Comparison of ENCODE assay signal across 8 mouse cellular contexts in the genomic region with DNA sequence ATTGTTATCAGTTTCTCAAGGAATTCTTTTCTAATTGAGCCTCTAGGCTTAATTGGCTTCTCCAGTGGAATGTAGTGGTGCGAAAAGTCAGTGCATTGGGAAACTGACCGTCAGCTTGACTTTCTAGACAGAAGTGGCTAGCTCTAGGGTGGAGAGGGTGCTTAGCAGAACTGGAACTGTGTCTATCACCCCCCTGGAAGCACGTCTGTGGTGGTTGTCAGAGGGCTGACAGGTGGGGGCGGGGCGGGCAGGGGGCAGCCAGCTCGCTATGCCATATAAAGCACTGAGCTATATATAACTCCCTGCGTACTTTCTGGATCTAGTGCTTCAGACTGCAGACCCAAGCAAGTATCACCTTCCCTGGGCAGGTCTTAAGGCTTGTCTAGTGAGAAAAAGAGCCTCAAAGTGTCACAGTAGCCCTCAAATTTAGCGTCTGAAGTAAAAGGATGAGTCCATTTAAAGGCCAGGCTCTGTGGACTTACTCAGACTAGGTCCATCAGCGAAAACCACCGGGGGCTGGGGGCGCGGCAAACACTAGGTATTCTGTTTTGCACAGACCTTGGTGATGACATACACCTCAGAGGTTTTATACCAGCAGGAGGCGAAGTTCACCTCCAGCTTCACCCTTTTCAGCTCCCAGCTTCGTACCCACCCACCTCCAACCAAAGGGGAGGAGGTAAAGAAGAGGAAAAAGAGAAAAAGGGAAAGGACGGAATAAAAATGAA. TPM values are rescaled to one million over a fixed set of nuclear protein-coding genes. Genes with fewer than 3 reads are reported as not detected.
DNase-seq lines count a peak whose midpoint lies in the region; ATAC-seq lines count a peak whose summit lies in the region.

No protein-coding gene starts in this region.

- H3K36me3 ChIP-seq in forebrain, embryonic 10.5 days (replicated peaks) = no peaks in the 10 kb centered on the region
- no peaks in the 10 kb centered on the region for H3K36me3 ChIP-seq in intestine, embryonic 16.5 days (ENCODE audit: control insufficient read depth, insufficient read depth, low read length)
- no peaks in the 10 kb centered on the region for H3K36me3 ChIP-seq in midbrain, embryonic 14.5 days (ENCODE audit: control insufficient read depth, insufficient read depth, low read length)

- peak overlapping the region; percentile 76 for H3K4me3 ChIP-seq in forebrain, embryonic 10.5 days
- H3K4me3 ChIP-seq in intestine, embryonic 16.5 days (ENCODE audit: low read length) = peak overlapping the region; percentile 90
- H3K4me3 ChIP-seq in midbrain, embryonic 14.5 days (replicated peaks; ENCODE audit: low read depth, low read length) = peak overlapping the region; percentile 44

- H3K9me3 ChIP-seq in forebrain, embryonic 10.5 days = no peaks in the 10 kb centered on the region
- no peaks in the 10 kb centered on the region for H3K9me3 ChIP-seq in intestine, embryonic 16.5 days (ENCODE audit: control insufficient read depth, low read length)
- H3K9me3 ChIP-seq in midbrain, embryonic 14.5 days (ENCODE audit: control insufficient read depth, low read length) = no peaks in the 10 kb centered on the region

- WGBS in forebrain, embryonic 10.5 days = 1% methylated on average over 15 of the region's 15 CpGs
- WGBS in intestine, embryonic 16.5 days = 7% methylated on average over 15 of the region's 15 CpGs
- WGBS in midbrain, embryonic 14.5 days = 8% methylated on average over 15 of the region's 15 CpGs

- peaks cover 54% of the 10 kb centered on the region for H3K27me3 ChIP-seq in forebrain, embryonic 10.5 days (ENCODE audit: poor library complexity, severe bottlenecking)
- no peaks in the 10 kb centered on the region for H3K27me3 ChIP-seq in intestine, embryonic 16.5 days (replicated peaks; ENCODE audit: control insufficient read depth, insufficient read depth, low read length)
- peaks cover 43% of the 10 kb centered on the region for H3K27me3 ChIP-seq in midbrain, embryonic 14.5 days (ENCODE audit: control insufficient read depth, insufficient read depth, low read length)

- no peak for ATAC-seq in intestine, embryonic 16.5 days
- ATAC-seq in midbrain, embryonic 14.5 days (ENCODE audit: low FRiP score, low TSS enrichment) = no peak

- peak overlapping the region; percentile 90 for H3K9ac ChIP-seq in intestine, embryonic 16.5 days (ENCODE audit: low read depth, low read length)
- peak overlapping the region; percentile 54; the same call in 1 of the 2 replicates for H3K9ac ChIP-seq in midbrain, embryonic 14.5 days (replicated peaks; ENCODE audit: low read length)

- peaks cover 84% of the 10 kb centered on the region for H3K4me1 ChIP-seq in forebrain, embryonic 10.5 days
- peaks cover 25% of the 10 kb centered on the region for H3K4me1 ChIP-seq in intestine, embryonic 16.5 days (ENCODE audit: control insufficient read depth, insufficient read depth, low read length)
- peaks cover 33% of the 10 kb centered on the region for H3K4me1 ChIP-seq in midbrain, embryonic 14.5 days (ENCODE audit: control insufficient read depth, insufficient read depth, low read length)

- peak overlapping the region; percentile 88 for H3K4me2 ChIP-seq in intestine, embryonic 16.5 days (ENCODE audit: low read depth, low read length)
- peak overlapping the region; percentile 92 for H3K4me2 ChIP-seq in midbrain, embryonic 14.5 days (ENCODE audit: low read length)

- peak; percentile 55 for DNase-seq in urinary bladder, postnatal 14 days (ENCODE audit: low spot score)
- no peak for DNase-seq in urinary bladder, postnatal 10 days (ENCODE audit: low spot score)
- DNase-seq in forebrain, embryonic 10.5 days (ENCODE audit: extremely low spot score, low spot score) = no peak
- DNase-seq in midbrain, embryonic 14.5 days = peak; percentile 50
- no peak for DNase-seq in right cerebral cortex, postnatal 14 days
- no peak for DNase-seq in adrenal gland, postnatal 14 days
- DNase-seq in gastrocnemius, postnatal 10 days = no peak

- peak overlapping the region; percentile 89 for H3K27ac ChIP-seq in forebrain, embryonic 10.5 days
- H3K27ac ChIP-seq in intestine, embryonic 16.5 days (ENCODE audit: low read length) = peak overlapping the region; percentile 95
- no peak overlapping the region for H3K27ac ChIP-seq in midbrain, embryonic 14.5 days (replicated peaks; ENCODE audit: low read depth, low read length)

RNA-seq across cellular contexts. Expression of gene Tpm1, which starts 2.2 kb away (rescaled TPM):
- polyA plus RNA-seq in forebrain, embryonic 10.5 days (2016; fragmentation: Nextera tagmentation; extraction: Ambion mirVana) = 334 and 342 TPM in 2 replicates
- 1,080 and 1,114 TPM in 2 replicates for polyA plus RNA-seq in intestine, embryonic 16.5 days (2015; fragmentation: Nextera tagmentation; extraction: Ambion mirVana)
- 96.7 and 124 TPM in 2 replicates for polyA plus RNA-seq in midbrain, embryonic 14.5 days (2014; fragmentation: Nextera tagmentation; extraction: Ambion mirVana)
- total RNA-seq in adrenal gland, postnatal 14 days (2021) = 183 and 207 TPM in 2 replicates
- over 10,000 TPM; 16,629 to 18,397 TPM for total RNA-seq in gastrocnemius, postnatal 10 days (2021)

Comparison
In these comparisons a context has a peak if more than half of its experiments do, and no peak if none do; other contexts are left out.
1. DNase-seq: peak in urinary bladder, postnatal 14 days (single experiment) and midbrain, embryonic 14.5 days (single experiment); none in urinary bladder, postnatal 10 days (single experiment), forebrain, embryonic 10.5 days (single experiment), right cerebral cortex, postnatal 14 days (single experiment), adrenal gland, postnatal 14 days (single experiment) and gastrocnemius, postnatal 10 days (single experiment).
2. Peak in every context shown above with its lines, with median percentiles within 50 percentile points of each other: H3K4me3 ChIP-seq.